Mouse (Mus musculus) limb, embryonic 15.5 days (tissue): ENCODE measurements around the gene Plpp7. TPM values are rescaled to one million over a fixed set of nuclear protein-coding genes. Genes with fewer than 3 reads are reported as not detected.

Source experiments
- ATAC-seq: fragments of 200-750 bp; cut with Nextera tagmentation; 2 replicates; pipeline ENCODE4 v1.8.0; 2017; ENCODE audit warnings: low read depth, moderate TSS enrichment; ENCODE audit not compliant: insufficient number of reproducible peaks, low FRiP score, low TSS enrichment
- H3K27ac ChIP-seq: fragments of 300-500 bp; sonication (generic); 2 replicates; pipeline ENCODE4 v1.5.1; 2015; ENCODE audit warnings: moderate library complexity, mild to moderate bottlenecking, inconsistent platforms
- H3K27me3 ChIP-seq: fragments of 300-500 bp; sonication (generic); 2 replicates; pipeline ENCODE4 v1.6.1; 2015; ENCODE audit warnings: inconsistent platforms
- H3K36me3 ChIP-seq: fragments of 300-500 bp; sonication (generic); 2 replicates; pipeline ENCODE4 v1.6.1; 2015; ENCODE audit warnings: inconsistent platforms
- H3K4me1 ChIP-seq: fragments of 300-500 bp; sonication (generic); 2 replicates; pipeline ENCODE4 v1.6.1; 2015; ENCODE audit warnings: inconsistent platforms
- H3K4me2 ChIP-seq: fragments of 300-500 bp; sonication (generic); 2 replicates; pipeline ENCODE4 v1.6.1; 2015; ENCODE audit warnings: mild to moderate bottlenecking, inconsistent platforms
- H3K4me3 ChIP-seq: fragments of 300-500 bp; sonication (generic); 2 replicates; pipeline ENCODE4 v1.5.1; 2015; ENCODE audit warnings: mild to moderate bottlenecking, inconsistent platforms
- H3K9ac ChIP-seq: fragments of 300-500 bp; sonication (generic); 2 replicates; pipeline ENCODE4 v1.6.1; 2015; ENCODE audit warnings: inconsistent platforms
- H3K9me3 ChIP-seq: fragments of 300-500 bp; sonication (generic); 2 replicates; pipeline ENCODE4 v1.6.1; 2016; ENCODE audit warnings: inconsistent platforms
- WGBS: fragments of 180-500 bp; shearing (Covaris S2); methylation state at CpG from one replicate; pipeline ENCODE4 v1.1.7; 2015; 5-methylcytosine and 5-hydroxymethylcytosine counted together
- polyA plus RNA-seq: library from polyadenylated mRNA; unstranded; fragments of >200 nt; fragmentation: Nextera tagmentation; extraction: Ambion mirVana; gene quantifications from 2 replicates; pipeline ENCODE4 v1.2.1, GENCODE M21; 2015

The Plpp7 gene
- polyA plus RNA-seq, 1 experiment from 2014 or later, result 7.2 TPM

GRCm38 (mm10) chr2:32131866-32132566 is 36.7 kb downstream of the Plpp7 start:
- Histone ChIP-seq H3K4me2 (peak overlapping the region; percentile 19; the same call in 1 of the 2 replicates), H3K4me3 (no peak overlapping the region), H3K27ac (no peak overlapping the region), H3K36me3 (no peaks in the 10 kb centered on the region), H3K27me3 (no peaks in the 10 kb centered on the region), H3K9me3 (no peaks in the 10 kb centered on the region), H3K4me1 (peaks cover 6% of the 10 kb centered on the region), H3K9ac (no peak overlapping the region)
- ATAC-seq, result no peak
- 53% methylated on average over 6 of the region's 6 CpGs for WGBS

GRCm38 (mm10) chr2:32132567-32132992 is 37.3 kb downstream of the Plpp7 start:
- Histone ChIP-seq H3K9me3 (no peaks in the 10 kb centered on the region), H3K4me3 (no peak overlapping the region), H3K4me2 (peak overlapping the region; percentile 19; the same call in 1 of the 2 replicates), H3K9ac (no peak overlapping the region), H3K27ac (no peak overlapping the region), H3K36me3 (no peaks in the 10 kb centered on the region), H3K4me1 (peaks cover 6% of the 10 kb centered on the region), H3K27me3 (no peaks in the 10 kb centered on the region)
- no peak for ATAC-seq
- 2% methylated on average over 12 of the region's 12 CpGs for WGBS

- Histone ChIP-seq H3K4me3 (no peak overlapping the region), H3K4me2 (no peak overlapping the region), H3K4me1 (peaks cover 6% of the 10 kb centered on the region), H3K9me3 (no peaks in the 10 kb centered on the region), H3K9ac (no peak overlapping the region), H3K27me3 (no peaks in the 10 kb centered on the region), H3K36me3 (no peaks in the 10 kb centered on the region), H3K27ac (no peak overlapping the region)
- WGBS, result 2% methylated on average over 2 of the region's 2 CpGs
- no peak for ATAC-seq
Measured at GRCm38 (mm10) chr2:32134039-32134438, 38.7 kb downstream of the Plpp7 start.

- Histone ChIP-seq H3K36me3 (no peaks in the 10 kb centered on the region), H3K27me3 (no peaks in the 10 kb centered on the region), H3K9ac (peak overlapping the region; percentile 72), H3K4me3 (peak overlapping the region; percentile 66), H3K4me2 (peak overlapping the region; percentile 86), H3K4me1 (peaks cover 1% of the 10 kb centered on the region; the same call in 1 of the 2 replicates), H3K9me3 (no peaks in the 10 kb centered on the region), H3K27ac (peak overlapping the region; percentile 96)
- peak; percentile 94 for ATAC-seq
- WGBS, result under 1% methylated on average over 40 of the region's 40 CpGs
Measured at GRCm38 (mm10) chr2:32137667-32138266, 42.4 kb downstream of the Plpp7 start.

- WGBS, result 68% methylated on average over 5 of the region's 5 CpGs
- no peak overlapping the region for H3K27ac ChIP-seq
- H3K36me3 ChIP-seq, result no peaks in the 10 kb centered on the region
- no peaks in the 10 kb centered on the region for H3K27me3 ChIP-seq
- H3K4me2 ChIP-seq, result no peak overlapping the region
- no peak overlapping the region for H3K9ac ChIP-seq
- no peak overlapping the region for H3K4me3 ChIP-seq
- H3K9me3 ChIP-seq, result no peaks in the 10 kb centered on the region
- H3K4me1 ChIP-seq, result no peaks in the 10 kb centered on the region
- no peak for ATAC-seq
Measured at GRCm38 (mm10) chr2:32139377-32139776, 44.0 kb downstream of the Plpp7 start.

GRCm38 (mm10) chr2:32140498-32140934 is 45.2 kb downstream of the Plpp7 start:
- Histone ChIP-seq H3K4me1 (no peaks in the 10 kb centered on the region), H3K9ac (no peak overlapping the region), H3K4me3 (no peak overlapping the region), H3K27ac (no peak overlapping the region), H3K4me2 (no peak overlapping the region), H3K36me3 (no peaks in the 10 kb centered on the region), H3K9me3 (no peaks in the 10 kb centered on the region), H3K27me3 (no peaks in the 10 kb centered on the region)
- no peak for ATAC-seq
- 59% methylated on average over 4 of the region's 4 CpGs for WGBS

GRCm38 (mm10) chr2:32141602-32142001 is 46.3 kb downstream of the Plpp7 start:
- Histone ChIP-seq H3K9ac (no peak overlapping the region), H3K4me2 (no peak overlapping the region), H3K4me3 (no peak overlapping the region), H3K36me3 (no peaks in the 10 kb centered on the region), H3K27me3 (no peaks in the 10 kb centered on the region), H3K9me3 (no peaks in the 10 kb centered on the region), H3K27ac (no peak overlapping the region), H3K4me1 (no peaks in the 10 kb centered on the region)
- WGBS, result 76% methylated on average over 6 of the region's 6 CpGs
- ATAC-seq, result no peak

- 59% methylated on average over 6 of the region's 6 CpGs for WGBS
- Histone ChIP-seq H3K4me3 (no peak overlapping the region), H3K27me3 (no peaks in the 10 kb centered on the region), H3K36me3 (no peaks in the 10 kb centered on the region), H3K4me1 (no peaks in the 10 kb centered on the region), H3K9me3 (no peaks in the 10 kb centered on the region), H3K4me2 (no peak overlapping the region), H3K27ac (no peak overlapping the region), H3K9ac (no peak overlapping the region)
- no peak for ATAC-seq
Measured at GRCm38 (mm10) chr2:32142368-32142767, 47.0 kb downstream of the Plpp7 start.

- Histone ChIP-seq H3K27ac (no peak overlapping the region), H3K9ac (no peak overlapping the region), H3K36me3 (no peaks in the 10 kb centered on the region), H3K4me3 (no peak overlapping the region), H3K9me3 (no peaks in the 10 kb centered on the region), H3K4me2 (no peak overlapping the region), H3K4me1 (no peaks in the 10 kb centered on the region), H3K27me3 (no peaks in the 10 kb centered on the region)
- WGBS, result 85% methylated on average over 5 of the region's 5 CpGs
- no peak for ATAC-seq
Measured at GRCm38 (mm10) chr2:32144633-32145032, 49.3 kb downstream of the Plpp7 start.

- H3K27me3 ChIP-seq, result no peaks in the 10 kb centered on the region
- no peak for ATAC-seq
- H3K4me3 ChIP-seq, result no peak overlapping the region
- 74% methylated on average over 5 of the region's 5 CpGs for WGBS
- H3K4me2 ChIP-seq, result no peak overlapping the region
- peaks cover 5% of the 10 kb centered on the region; the same call in 1 of the 2 replicates for H3K4me1 ChIP-seq
- no peaks in the 10 kb centered on the region for H3K9me3 ChIP-seq
- no peak overlapping the region for H3K27ac ChIP-seq
- H3K36me3 ChIP-seq, result no peaks in the 10 kb centered on the region
- no peak overlapping the region for H3K9ac ChIP-seq
Measured at GRCm38 (mm10) chr2:32146617-32147162, 51.4 kb downstream of the Plpp7 start.

GRCm38 (mm10) chr2:32150135-32150534 is 54.8 kb downstream of the Plpp7 start:
- no peak for ATAC-seq
- Histone ChIP-seq H3K36me3 (no peaks in the 10 kb centered on the region), H3K9ac (no peak overlapping the region), H3K27ac (peak overlapping the region; percentile 98), H3K27me3 (no peaks in the 10 kb centered on the region), H3K4me3 (peak overlapping the region; percentile 79), H3K4me2 (peak overlapping the region; percentile 82), H3K9me3 (no peaks in the 10 kb centered on the region), H3K4me1 (peaks cover 35% of the 10 kb centered on the region)
- WGBS, result 21% methylated on average over 1 of the region's 1 CpGs

GRCm38 (mm10) chr2:32150562-32150923 is 55.2 kb downstream of the Plpp7 start:
- H3K9ac ChIP-seq, result peak overlapping the region; percentile 98; the same call in 1 of the 2 replicates
- H3K9me3 ChIP-seq, result no peaks in the 10 kb centered on the region
- peak overlapping the region; percentile 79 for H3K4me3 ChIP-seq
- H3K36me3 ChIP-seq, result no peaks in the 10 kb centered on the region
- H3K4me1 ChIP-seq, result peaks cover 39% of the 10 kb centered on the region
- peak overlapping the region; percentile 98 for H3K27ac ChIP-seq
- 5% methylated on average over 7 of the region's 7 CpGs for WGBS
- no peak for ATAC-seq
- H3K27me3 ChIP-seq, result no peaks in the 10 kb centered on the region
- peak overlapping the region; percentile 82 for H3K4me2 ChIP-seq
